Mouse (Mus musculus): Measurements from ENCODE around the gene Ptprd.

- TF ChIP-seq USF1 (IDR thresholded peaks at IDR 0.05; ENCODE audit: low read depth, low read length) (no peak), CTCF (IDR thresholded peaks at IDR 0.05 in 2 of 3, conservative IDR thresholded peaks at IDR 0.05 in 1 of 3; ENCODE audit: control insufficient read depth in 1 of 3, insufficient read depth in 1 of 3, low read depth in 2 of 3, low read length in 3 of 3, poor library complexity in 1 of 3, severe bottlenecking in 1 of 3) (no peak), POLR2A (IDR thresholded peaks at IDR 0.05; ENCODE audit: control insufficient read depth in 1 of 2, insufficient read depth in 1 of 2, low read depth in 1 of 2, low read length in 2 of 2, poor library complexity in 1 of 2) (no peak), JUND (IDR thresholded peaks at IDR 0.05; ENCODE audit: low read depth, low read length) (no peak), TAL1 (IDR thresholded peaks at IDR 0.05; ENCODE audit: low read length) (no peak)
Measured at GRCm38 (mm10) chr4:76290484-76290818, 1921.3 kb downstream of the Ptprd start.

Measured in MEL (cell line).